Mouse (Mus musculus): ENCODE measurements at regions not wholly inside any gene's neighbourhood (a gene's known extent, or its start where the extent isn't known, plus 50 kb on each side); places are given as distances from the start of the nearest gene placed in this dataset.

DNA sequence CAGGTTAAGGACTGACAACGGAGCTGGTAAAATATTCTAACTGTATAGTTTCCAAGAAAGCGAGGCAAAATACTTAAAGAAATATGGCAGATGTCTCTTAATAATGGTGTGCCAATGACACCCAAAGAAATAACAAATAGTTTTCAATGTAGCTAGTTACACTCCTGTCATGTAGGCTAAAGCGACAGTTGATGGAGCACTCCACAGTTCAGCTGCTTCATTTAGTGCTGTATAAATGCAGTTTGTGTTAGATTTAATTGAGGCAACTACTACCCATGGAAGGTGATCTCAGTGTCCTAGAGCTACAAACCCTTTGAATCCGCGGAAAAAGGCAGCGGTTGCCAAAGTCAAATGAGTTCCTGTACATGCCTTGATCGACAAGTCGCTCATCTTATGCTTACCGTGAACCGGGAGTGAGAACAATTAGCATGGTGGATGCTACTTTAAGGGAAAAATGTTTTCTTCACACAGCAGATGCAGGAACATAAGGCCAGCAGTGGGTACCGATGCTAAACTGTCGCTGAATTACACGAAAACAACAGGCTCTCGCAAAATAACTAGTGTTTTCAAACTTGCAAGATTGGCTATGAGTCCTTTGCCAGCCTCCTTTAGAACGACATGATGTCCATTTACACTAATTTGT, 961.4 kb downstream of the Mat2b start:
- DNase-seq (ENCODE audit: extremely low spot score, low read depth, low spot score), result no peak

DNA sequence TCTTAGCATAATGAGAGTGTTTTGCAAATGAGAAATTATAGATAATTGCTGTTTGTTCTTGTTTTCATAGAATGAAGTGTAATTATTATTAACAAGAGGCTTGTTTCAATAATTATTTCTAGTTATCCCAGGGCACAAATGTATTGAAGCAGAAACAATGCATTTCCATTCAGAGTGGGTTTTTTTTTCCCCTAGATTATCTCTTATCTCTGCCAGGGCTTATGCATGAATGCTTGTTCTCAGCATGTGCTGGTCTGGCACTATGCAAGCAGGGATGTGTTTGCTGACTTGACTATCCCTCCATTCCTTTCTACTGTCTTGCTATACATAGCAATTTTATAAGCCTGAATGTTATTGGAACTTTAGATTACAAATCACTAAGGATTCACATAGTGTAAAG, 971.4 kb downstream of the Mat2b start:
- no peak for DNase-seq (ENCODE audit: extremely low spot score, low read depth, low spot score)

DNA sequence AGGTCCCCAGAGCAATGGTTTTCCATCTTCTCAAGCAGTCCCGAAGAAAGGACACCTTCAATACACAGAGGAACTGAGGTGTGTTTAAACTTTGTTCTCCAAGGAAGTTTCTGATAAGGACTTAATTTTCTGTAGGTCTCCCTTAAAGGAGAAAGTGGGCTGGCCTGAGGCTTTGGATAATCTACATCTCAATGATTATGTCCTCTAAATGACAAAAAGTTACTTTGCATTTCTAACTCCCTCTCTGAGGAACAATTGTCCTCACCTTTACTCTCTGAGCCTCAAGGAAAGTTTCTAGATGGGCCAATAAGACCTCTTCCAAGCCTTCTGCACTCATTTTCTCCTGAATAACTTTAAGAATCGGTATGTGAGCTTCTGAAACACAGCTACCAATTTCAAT, 1016.5 kb downstream of the Mat2b start:
- no peak for DNase-seq (ENCODE audit: extremely low spot score, low read depth, low spot score)

DNA sequence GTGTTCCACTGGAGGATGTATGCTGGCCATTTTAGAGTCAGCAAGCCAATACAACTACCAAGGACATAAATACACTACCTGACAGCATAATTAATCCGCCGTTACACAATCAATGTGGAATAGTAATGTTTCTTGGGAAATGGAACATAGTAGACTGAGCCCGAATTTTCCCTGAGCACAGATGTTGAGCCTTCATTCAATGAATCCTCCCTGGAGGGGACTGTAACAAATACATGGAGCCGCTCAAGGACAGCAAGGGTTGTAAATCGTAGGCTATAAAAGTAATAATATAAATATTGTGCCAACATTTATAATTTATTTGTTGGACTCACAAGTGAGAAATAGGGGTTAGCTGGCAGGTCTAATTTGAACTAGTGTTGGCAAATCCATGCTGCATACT, 1041.4 kb downstream of the Mat2b start:
- no peak for DNase-seq (ENCODE audit: extremely low spot score, low read depth, low spot score)

DNA sequence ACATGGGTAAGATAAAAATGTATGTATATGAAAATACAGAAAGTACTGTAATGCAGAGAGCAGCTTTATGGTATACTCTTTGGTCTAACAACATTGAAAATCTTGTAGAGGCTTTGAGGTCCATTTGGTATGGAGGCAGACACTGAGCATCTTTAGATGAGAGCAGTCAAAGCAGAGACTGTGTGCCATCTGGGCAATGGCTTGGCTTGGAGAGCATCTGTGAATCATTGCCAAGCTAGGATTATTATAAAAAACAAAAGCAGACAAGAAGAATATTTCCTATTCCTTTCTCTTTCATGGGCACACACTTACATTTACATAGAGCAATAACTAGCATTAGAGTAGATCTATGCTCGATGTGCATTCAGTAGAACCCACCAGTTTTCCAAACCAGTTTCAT, 1075.6 kb downstream of the Mat2b start:
- no peak for DNase-seq (ENCODE audit: extremely low spot score, low read depth, low spot score)

DNA sequence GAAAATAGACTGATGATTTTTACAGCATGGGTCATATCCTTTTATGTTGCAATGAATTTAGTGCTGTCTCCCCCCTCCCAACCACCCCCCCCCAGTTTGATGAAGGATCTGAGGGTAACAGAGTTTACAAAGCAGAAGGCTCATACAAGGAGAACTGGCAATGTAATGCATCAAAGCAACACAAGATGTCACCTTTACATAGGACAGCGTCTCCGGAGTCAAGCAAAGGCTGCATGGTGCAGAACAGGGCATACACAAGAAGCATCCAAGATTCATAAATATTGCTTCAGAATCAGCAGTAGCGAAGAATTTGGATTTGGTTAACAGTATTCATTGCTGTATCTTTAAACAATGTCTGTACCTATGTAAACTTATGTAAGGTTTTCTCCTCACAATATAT, 1079.2 kb downstream of the Mat2b start:
- no peak for DNase-seq (ENCODE audit: extremely low spot score, low read depth, low spot score)

DNA sequence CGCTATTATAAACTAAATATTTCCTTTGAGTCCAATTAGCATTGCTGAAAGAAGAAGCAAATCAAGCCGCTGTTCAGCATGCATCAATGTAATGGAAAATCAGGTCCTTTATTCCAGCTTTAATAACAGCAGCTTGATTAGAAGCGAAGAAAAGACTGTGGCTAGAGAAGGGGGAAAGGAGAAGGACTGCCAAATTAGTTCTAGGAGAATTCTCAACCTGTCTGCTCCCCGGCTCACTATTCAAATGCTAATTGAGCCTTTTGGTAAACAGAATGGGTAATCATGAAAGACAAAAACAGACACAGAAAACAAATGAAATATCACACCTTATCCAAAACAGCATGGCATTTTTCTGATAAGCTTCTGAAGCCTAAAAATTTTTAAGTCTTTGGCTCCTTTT, 1098.5 kb downstream of the Mat2b start:
- no peak for DNase-seq (ENCODE audit: extremely low spot score, low read depth, low spot score)

DNA sequence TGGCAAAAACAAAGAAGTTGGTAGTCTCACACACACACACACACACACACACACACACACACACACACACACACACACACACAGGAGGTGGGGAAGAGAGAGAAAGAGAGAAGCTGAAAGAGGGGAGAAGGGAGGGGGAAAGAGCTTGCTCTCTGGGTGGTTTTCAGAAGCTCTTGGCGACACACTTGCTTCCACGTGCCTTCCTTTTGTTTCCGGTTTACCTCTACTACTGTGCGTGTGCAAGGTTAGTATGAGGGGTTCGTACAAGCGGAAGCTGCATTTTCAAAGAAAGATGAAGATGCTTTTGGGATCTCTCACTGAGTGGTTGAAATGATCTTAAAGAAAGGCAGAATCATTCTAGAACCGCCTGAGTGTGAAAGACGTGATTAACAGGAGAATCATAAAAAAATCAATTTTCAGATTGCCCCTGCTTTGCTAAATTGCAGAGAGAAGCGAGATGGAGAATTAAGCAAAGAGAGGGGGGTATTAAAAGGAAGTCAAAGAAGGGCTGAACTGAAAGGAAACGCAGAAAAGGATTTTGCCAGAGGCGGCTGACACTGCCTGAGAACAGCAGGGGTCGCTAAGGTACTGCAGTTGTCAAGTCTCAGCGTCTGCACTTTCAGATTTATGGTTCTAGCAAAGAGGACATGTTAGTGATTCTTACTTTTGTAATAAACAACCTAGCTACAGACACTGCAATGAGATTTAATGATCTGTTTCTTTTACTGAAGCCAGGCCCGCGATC, 1106.2 kb downstream of the Mat2b start:
- DNase-seq (ENCODE audit: extremely low spot score, low read depth, low spot score), result peak; percentile 20

DNA sequence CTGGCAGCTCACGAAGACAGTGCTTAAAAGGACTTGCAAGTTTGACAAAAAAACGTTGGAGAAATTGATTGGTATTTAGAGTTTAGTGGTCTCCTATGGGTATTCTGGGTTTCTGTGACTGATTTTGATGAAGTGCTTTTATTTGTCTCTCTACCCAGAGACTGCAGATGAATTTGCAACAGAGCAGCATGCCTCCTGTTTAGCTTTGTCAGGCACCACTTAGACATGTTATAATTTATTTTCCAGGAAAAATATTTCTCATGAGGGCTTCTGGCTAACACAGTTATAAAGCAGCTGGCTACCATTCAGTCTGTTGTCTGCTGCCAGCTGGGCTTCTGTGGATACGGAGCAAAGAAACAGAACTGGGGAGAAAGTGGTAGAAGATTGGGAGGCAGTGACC, 1136.7 kb downstream of the Mat2b start:
- no peak for DNase-seq (ENCODE audit: extremely low spot score, low read depth, low spot score)

DNA sequence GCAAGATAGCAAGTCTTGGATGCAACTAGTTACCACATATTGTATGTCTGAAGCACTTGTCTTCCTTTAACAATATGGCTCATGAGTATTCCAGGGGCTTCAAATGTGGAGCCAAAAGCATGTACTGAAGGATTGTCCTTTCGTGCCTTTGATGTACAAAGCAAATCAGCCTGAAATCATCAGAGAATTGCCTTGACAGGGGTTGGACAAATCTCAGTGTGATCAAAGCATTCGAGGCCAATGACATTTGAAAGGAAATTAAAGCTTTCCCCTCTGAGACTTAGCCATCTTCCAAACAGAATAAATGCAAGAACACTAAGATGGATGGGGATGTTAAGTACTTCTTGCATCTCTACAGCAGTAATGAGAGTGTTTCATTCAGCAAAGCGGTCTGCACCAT, 1144.9 kb downstream of the Mat2b start:
- DNase-seq (ENCODE audit: extremely low spot score, low read depth, low spot score), result no peak

DNA sequence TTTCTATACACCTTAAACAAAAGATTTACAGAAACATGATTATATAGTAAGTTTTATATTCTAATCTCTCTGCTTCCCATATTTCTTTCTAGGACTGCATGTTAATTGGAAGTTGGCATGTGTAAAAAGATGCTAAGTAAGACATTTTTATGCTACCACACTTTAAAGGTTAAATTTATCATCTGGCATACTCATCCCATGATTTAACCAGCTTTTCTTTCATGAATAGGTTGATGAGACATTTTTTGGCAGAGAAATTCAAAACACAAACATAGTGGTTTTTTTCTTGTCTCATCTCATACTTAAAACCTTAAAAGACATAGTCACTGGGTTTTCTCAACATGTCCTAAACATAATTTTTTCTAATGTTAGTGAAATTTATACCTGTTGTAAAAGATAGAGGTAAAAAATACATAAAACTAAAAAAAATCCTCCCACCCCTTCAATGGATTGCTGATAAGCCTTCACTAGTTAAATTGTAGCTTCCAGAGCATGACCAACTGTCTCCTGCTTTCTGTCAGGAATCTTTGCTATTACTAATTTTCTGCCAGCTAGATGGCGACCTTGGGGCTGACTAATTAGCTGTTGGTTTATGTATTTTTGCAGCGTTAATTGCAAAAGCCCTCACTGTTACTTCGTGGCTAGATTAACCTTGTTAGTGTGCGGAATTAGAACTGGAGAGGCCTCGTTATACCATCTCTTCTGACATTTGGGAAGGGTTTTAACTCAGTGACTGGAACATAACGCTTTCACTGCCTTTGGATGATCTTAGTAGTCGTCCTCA, 1169.9 kb downstream of the Mat2b start:
- DNase-seq (ENCODE audit: extremely low spot score, low read depth, low spot score), result no peak

DNA sequence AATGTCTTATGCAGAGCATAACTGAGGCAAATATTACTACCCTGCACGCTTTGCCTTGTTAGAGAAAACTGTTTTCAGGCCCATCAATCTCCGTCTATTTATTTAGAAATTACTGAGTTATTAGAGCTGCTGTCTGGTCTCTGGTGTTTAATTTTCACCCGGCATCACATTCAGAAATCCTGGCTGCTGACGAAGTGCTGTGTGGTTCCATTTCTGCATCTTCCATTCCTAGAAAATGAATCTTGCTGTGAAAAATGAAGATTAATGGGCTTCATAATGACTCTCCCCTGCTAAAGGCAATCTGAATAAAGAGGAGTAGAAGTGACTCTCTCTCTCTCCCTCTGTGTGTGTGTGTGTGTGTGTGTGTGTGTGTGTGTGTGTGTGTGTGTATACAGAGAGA, 1199.8 kb downstream of the Mat2b start:
- DNase-seq (ENCODE audit: extremely low spot score, low read depth, low spot score), result no peak

DNA sequence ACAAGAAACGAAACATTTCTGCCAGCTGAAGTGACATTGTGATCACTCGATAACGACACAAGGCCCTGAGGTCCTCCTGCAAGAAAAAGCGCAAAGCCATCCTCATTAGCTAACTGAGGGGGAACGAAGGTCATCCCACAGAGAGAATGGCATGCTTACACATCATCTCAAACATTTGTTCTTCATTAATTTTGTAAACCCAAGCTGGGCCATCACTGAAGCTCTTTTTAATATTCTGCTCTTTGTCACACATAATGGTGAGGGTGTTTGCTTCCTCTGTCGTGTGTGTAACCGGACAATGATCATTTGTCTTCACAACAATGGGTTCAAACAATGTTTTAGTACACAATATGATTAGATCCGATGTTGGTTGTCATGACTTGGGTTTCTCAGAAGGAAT, 1217.9 kb downstream of the Mat2b start:
- DNase-seq (ENCODE audit: extremely low spot score, low read depth, low spot score), result no peak

DNA sequence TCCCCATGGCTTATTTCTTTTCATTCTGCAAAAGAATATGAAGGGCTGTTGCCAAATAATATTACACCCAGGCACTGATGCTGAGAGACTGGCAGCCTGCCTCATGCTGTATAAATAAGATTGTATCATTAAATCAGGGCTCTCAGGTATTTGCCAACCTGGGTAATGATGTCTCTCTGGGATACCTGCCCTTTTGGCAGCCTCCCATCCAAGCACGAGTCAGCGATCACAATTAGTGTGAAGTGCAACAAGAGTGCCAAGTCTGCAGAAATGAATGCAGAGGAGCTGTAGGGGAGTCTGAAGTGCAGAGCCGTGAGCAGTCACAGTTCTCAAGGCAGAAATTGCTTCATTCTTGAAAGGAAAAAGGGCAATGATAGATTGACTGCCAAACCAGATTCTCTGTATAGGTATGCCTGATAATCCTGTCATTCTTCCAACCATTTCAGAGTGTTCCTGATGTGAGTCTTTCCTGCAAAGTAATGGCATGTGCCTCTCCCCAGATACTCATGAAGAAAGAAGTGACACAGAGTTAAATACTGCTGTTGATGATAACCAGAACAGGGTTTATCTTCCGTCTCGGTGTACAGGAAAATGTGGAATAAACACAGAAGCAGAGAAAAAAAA, 1241.6 kb downstream of the Mat2b start:
- DNase-seq (ENCODE audit: extremely low spot score, low read depth, low spot score), result no peak

DNA sequence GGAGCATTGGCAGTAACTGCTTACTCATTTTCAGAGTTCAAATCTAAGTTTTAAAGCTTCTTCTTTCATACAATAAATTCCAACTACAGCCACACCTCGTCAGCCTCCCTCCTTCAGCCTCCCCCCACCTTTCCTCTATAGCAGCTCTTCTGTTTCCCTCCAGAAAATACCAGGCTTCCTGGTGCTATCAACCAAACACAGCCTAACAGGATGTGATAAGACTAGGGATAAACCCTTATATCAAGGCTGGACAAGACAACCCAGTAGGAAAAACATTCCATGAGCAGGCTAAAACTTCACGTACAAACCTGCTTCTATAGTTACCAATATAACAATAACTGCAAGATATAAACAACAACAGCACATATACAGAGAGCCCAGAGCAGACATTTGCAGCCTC, 1248.6 kb downstream of the Mat2b start:
- no peak for DNase-seq (ENCODE audit: extremely low spot score, low read depth, low spot score)

DNA sequence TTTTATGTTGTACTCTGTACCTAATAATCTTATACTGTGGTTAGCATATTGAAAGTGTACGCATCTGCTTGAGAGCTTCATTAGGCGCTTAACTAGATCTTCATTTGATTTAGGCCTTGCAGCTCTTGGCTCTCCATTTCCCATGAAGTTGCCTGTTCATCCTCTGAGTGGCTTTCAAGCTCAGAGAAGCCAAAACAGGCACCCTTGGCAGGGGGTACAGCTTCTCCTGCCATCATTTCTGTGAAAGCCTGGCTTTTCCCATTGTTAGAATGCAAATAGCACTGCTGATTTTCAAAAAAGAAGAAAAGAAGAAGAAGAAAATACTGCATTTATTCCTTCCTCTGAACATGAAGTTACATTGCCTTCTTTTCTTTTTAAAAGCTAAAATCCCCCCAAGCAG, 1283.3 kb downstream of the Mat2b start:
- DNase-seq (ENCODE audit: extremely low spot score, low read depth, low spot score), result no peak

DNA sequence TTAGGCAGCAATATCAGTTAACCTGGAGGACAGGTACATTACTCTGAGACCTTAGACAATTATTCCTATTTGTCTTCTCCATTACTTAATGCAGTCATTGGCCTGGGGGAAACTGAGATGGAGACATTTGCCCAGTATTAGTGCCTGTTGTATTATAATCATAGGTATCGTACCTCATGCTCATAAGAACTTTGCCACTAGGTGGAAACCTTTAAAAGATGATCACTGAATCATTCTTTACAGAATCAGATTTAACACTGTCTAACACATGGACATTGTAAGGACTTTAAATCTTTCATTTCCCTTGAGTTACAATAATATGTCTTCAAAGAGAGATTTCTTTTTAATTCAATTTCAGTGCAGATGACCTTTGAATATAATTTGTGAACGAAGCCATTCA, 1283.8 kb downstream of the Mat2b start:
- DNase-seq (ENCODE audit: extremely low spot score, low read depth, low spot score), result no peak

DNA sequence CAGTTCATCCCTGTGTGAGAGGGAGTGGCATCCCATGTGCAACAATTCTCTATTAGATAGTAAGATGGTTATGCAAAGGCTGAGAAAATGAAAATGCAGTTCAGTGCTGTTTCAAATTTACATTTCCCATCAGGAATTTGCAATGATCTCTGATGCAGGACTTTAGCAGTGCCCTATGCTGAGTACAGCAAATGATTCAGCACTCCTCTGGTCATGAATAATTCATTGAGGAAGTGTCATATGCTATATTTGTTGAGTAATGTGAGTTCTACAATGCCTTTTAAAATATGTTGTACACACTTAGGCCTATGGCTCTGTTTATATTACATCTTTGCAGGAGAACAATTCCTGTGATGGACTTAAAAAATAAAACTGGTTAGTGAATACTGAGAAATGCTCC, 1330.2 kb downstream of the Mat2b start:
- DNase-seq (ENCODE audit: extremely low spot score, low read depth, low spot score), result no peak

DNA sequence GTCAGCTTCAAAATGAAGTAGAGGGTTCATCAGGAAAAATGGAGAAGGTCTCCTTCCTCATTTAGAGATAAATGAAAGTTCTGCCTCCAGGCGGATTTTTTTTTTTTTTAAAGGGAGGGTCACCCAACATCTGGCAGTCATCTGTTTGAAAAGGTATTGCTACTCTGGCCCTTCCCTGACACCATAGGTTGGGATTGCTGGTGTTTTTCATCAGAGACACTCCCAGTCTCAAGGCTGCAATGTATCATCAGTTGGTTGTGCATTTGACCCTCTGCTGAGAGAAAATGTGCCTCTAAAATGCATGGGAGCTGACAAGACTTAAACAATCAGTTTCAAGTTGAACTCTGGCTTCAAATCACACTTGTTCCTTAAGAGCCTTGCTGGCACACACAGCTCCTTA, 1344.4 kb downstream of the Mat2b start:
- DNase-seq (ENCODE audit: extremely low spot score, low read depth, low spot score), result no peak

Measured in hindlimb bud, embryonic 11.5 days (tissue).